Mouse (Mus musculus) T-helper 1 cell (primary cell): Measurements from ENCODE around the gene Trcg1.
"Not testable (repeated sequence)": the region's sequence is repeated elsewhere in the genome, so short reads cannot be mapped to it uniquely, and the experiment has no call there.

Source experiments
- in situ Hi-C: fragments of 300-600 bp; cut with MboI, MseI; formaldehyde crosslinking; loops from one replicate; pipeline ENCODE4 v1.15.1; 2025; ENCODE audit warnings: high pct_unique_total_duplicates

The Trcg1 gene

DNA sequence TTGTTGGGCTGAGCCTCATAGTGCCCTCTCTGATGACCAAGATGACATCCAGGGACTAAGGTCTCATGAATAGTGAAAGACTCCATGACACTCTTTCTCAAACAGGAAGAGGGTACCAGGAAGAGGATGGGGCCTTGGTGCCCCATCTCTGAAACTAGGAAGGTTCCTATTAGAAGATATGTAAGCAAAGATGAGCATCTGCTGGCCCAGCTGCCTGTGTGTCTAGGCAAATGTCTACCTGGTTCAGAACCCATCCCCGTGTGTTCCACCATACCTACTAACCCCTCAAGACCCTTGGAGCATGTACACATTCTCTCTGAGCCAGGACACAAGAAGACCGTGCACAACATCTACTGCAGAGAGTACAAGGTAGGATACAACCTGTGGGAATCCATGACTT lies at the start of gene Trcg1:
Gene Trcg1 (plus strand): TSS at position 301 of the 400 bp plus-strand sequence.
- in situ Hi-C loops: no loop called here

DNA sequence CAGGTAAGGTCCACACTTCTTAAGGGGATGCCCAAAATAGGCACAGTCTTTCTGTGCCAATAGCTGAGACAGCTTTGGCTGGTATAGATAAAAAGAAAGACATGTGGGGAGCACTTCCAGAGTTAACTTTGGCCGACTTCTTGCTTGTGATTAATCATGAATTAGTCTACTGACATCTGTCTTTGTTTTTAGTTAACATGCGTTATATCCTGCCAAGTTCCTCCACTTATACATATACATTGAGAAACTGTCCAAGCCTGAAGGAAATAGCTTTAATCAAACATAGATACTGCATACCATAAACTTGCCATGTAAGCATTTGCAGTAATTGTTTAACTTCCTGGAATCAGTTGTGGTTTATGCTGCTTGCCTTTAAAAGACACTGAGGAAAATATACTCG lies 39.6 kb upstream of the Trcg1 start:
- in situ Hi-C loops: no loop called here

- in situ Hi-C loops: no loop called here
These were observed 38.9 kb upstream of the Trcg1 start for GRCm38 (mm10) chr9:57197414-57197813.

- in situ Hi-C loops: no loop called here
These were observed 33.4 kb upstream of the Trcg1 start for GRCm38 (mm10) chr9:57202981-57203380.

- in situ Hi-C loops: not testable (repeated sequence)
These were observed 32.8 kb upstream of the Trcg1 start for GRCm38 (mm10) chr9:57203571-57203970.

DNA sequence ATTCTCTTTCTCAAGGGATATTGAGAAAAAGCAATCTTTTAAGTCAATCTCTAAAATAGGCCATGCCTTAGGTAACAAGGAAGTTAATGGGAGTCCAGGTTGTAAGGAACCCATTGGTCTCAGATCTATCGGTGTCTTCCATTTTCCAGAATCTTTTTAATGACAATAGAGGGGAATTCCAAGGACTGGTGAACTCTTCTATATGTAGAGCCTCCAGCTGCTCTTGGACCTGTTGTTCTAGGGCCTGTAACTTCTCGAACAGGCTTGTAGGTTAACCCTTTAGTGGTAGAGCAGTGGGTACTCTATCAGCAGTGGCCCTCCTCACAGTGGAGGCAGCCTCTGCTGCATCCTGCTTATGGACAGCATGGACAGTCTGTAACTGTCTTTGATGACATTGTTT lies 29.5 kb upstream of the Trcg1 start:
- in situ Hi-C loops: no loop called here

- in situ Hi-C loops: no loop called here
These were observed 27.0 kb upstream of the Trcg1 start for GRCm38 (mm10) chr9:57209316-57209715.

DNA sequence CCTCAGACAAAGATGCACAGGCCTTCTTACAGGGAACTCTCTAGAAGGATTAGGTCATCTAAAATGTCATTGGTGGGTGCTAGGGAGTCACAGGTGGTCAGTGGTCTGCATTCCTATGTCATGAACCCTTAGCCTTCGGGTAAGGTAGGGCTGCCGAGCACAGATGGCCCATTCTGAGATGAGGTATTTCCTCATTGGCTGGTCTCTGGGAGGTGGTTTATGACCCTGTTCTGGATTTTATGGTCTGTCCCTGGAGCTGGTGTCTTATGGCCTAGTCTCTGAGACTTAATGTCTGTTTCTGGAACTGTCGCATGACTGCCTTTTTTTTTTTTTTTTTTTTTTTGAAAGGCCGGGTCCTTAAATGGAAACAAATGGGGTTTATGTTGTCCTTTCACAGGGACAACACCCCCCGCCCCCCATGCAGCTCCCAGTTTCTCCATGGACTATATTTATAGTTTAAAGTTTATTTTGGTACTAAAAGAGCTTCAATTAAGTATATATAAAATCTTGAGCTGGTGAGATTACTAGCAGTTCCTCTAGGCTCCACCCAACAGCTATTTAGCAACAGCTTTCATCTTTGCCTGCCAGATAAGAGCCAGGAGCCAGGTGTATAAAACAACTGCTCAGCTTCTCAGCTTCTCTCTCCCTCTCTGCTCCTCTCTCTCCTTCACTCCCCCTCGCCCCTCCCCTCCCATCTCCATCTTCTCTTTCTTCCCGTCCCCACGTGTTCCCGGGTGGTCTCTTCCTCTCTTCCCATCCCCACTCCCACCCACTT lies 23.7 kb upstream of the Trcg1 start:
- in situ Hi-C loops: no loop called here

- in situ Hi-C loops: no loop called here
These were observed 21.9 kb upstream of the Trcg1 start for GRCm38 (mm10) chr9:57214500-57214899.

- in situ Hi-C loops: no loop called here
These were observed 19.1 kb upstream of the Trcg1 start for GRCm38 (mm10) chr9:57217220-57217619.

DNA sequence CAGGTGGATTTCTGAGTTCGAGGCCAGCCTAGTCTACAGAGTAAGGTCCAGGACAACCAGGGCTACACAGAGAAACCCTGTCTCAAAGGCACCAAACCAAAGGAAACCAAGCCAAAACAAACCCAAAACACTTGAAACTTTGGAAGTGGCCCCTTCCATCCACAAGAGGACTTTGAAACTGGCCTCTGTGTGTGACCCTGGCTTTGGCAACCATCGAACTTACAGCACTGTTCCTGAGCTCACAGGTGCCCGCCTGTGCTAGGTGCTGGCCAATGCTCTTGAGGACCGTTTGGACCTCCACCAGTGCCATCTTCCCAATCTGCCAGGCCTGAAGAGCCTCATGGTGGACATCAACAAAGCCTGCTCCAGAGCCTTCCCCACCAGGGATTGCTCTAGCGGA lies 17.6 kb upstream of the Trcg1 start:
- in situ Hi-C loops: no loop called here

DNA sequence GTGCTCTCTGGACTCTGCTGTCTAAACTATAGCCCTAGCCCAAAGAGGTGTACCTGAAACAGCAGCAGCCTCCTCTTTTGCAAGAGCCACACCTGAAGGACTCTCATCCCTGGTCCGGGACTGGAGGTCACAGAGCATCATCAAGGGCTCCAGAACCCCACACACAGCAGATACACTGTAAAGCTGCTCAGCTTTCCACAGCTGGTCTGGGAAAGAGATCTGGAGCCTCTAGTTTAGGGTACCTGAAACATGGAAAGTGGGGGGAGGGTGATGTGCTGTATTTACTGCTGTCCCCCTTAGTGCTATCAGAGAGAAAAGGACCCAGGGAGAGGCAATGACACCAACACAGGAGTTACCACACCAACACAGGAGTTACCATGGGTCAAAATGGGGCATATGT lies 16.8 kb upstream of the Trcg1 start:
- in situ Hi-C loops: no loop called here

GRCm38 (mm10) chr9:57220356-57220755 lies 16.0 kb upstream of the Trcg1 start:
- in situ Hi-C loops: no loop called here

- in situ Hi-C loops: no loop called here
These were observed 13.0 kb upstream of the Trcg1 start for GRCm38 (mm10) chr9:57223341-57223740.

DNA sequence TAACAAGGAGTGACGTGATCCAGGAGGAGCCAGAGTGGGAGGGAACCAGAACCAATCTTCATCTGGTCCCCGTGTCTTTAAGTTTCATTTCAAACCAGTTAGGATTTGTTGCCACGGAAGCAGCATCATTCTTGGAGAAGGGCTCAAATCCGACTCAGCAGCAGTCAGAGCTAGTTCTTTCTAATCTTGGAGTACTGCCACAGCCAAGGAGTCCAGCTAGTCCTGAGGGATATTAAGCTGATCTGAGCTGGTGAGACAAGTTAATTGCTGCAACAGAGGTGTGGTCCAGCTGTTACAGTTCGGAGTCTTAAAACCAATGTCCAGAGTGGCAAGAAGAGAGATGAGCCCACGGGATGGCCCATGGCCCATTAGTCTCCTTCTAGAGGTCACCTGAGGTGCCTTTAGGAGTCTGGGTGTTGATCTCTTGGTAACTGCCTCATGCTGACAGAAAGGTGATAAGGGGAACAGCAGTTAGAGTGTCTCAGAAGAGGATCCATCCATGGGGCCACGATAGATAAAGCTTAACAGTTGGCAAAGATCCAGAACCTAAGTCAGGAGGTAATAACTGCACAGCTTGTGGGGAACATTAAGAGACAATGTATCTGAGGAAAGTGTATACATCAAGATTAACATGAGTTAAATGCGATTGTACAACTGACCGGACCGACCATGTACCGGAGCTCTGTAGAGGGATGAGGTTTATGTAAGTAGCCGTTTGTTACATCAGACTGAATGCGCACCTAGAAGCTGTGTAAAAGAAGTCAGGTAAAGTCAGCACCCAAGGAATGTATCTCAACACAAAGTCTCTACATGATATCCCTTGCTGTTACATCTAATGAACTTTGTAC lies 10.4 kb upstream of the Trcg1 start:
- in situ Hi-C loops: no loop called here

DNA sequence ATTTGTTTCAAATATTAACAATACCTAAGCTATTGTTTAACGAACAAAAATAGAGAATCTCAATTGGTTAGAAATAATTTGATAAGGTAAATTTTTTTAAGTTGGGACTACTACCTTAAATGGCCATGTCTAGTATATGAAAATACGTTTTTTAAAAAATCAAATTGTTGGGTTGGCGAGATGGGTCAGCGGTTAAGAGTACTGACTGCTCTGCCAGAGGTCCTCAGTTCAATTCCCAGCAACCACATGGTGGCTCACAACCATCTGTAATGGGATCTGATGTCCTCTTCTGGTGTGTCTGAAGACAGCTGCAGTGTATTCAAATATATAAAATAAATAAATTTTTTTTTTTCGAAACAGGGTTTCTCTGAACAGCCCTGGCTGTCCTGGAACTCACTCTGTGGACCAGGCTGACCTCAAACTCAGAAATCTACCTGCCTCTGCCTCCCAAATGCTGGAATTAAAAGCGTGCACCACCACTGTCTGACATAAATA lies 9.7 kb upstream of the Trcg1 start:
- in situ Hi-C loops: not testable (repeated sequence)

GRCm38 (mm10) chr9:57227203-57227602 lies 9.2 kb upstream of the Trcg1 start:
- in situ Hi-C loops: no loop called here

- in situ Hi-C loops: no loop called here
These were observed 8.2 kb upstream of the Trcg1 start for GRCm38 (mm10) chr9:57228186-57228585.

- in situ Hi-C loops: no loop called here
These were observed 6.6 kb upstream of the Trcg1 start for GRCm38 (mm10) chr9:57229726-57230125.

- in situ Hi-C loops: no loop called here
These were observed 6.1 kb upstream of the Trcg1 start for GRCm38 (mm10) chr9:57230146-57230783.

DNA sequence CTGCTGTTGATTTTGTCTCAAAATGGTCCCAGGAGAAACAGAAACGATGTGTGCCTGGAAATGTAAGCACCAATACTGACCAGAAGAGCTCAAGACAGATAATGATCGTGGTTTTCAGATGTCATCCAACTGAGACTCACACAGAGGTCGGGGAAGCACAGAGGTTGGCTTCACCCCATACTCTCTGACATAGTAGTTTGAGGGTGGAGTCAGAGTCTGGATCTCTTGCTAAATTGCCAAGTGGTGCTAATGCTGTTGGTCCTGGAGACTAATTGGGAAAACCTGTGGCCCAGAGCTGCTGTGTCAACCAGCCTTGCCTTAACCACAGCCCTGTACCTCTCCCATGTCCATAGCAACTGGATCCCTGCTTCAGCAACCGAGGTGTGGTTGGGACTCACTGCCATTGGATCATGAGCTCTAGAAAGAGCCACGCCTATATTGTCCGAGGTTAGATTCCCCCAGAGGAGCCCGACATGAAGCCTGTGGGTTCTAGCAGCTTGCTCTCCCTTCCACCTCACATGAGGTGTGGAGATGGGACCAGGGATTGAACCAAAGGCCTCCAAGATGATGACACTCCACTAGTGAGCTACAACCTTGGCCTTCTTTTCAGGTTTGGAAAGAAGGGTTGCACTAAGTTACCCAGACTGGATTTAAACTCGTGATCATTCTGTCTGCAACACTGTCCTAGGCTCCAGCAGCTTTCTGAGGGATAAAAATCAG lies 4.7 kb upstream of the Trcg1 start:
- in situ Hi-C loops: no loop called here
